Mouse (Mus musculus): ENCODE data around the gene Gm10251.
"Not testable (repeated sequence)": the region's sequence is repeated elsewhere in the genome, so short reads cannot be mapped to it uniquely, and the experiment has no call there.

DNA sequence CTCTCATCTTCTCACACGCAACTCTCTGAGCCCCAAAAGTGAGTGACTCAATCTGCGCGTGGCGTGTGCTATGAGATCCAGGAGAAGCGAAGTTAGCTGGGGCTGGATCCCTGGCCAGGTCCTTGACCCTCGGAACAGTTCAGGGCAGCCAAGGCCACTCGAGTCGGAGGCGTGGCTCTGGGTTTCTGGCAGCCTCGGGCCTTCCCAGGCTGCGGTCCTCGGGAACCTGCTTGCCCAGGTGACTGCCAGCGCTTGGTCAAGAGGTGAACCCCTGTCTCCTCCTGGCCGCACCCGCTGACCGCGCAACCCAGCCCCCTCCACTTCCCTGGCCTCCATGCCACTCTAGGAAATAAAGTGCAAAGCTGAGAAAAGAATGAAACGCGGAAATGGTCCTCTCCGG, 79.4 kb downstream of the Gm10251 start:
- not testable (repeated sequence) for TF ChIP-seq EP300, POLR2A (IDR thresholded peaks at IDR 0.05; ENCODE audit: insufficient read depth, low read depth, low read length)

Data from heart, adult 2 months (tissue).